Mouse (Mus musculus): ENCODE measurements at regions not wholly inside any gene's neighbourhood (a gene's known extent, or its start where the extent isn't known, plus 50 kb on each side); places are given as distances from the start of the nearest gene placed in this dataset.

GRCm38 (mm10) chr7:59080109-59080508, 148.4 kb upstream of the Ube3a start:
- peak; percentile 2 to 11 for DNase-seq

Measured in cerebellum, adult 18-20 months (tissue).